Mouse (Mus musculus): ENCODE results near the gene Scyl2.

The Scyl2 gene

GRCm38 (mm10) chr10:89592797-89593196 lies 93.3 kb downstream of the Scyl2 start:
- no peak for DNase-seq

- DNase-seq = no peak
Measured at GRCm38 (mm10) chr10:89589877-89590276, 96.2 kb downstream of the Scyl2 start.

Data from thymus, postnatal 36 days (tissue).